Mouse (Mus musculus): ENCODE measurements around the gene Khdrbs2.

- TF ChIP-seq CTCF (IDR thresholded peaks at IDR 0.05; ENCODE audit: low read depth, low read length) (no peak), POLR2AphosphoS5 (IDR thresholded peaks at IDR 0.05; ENCODE audit: insufficient replicate concordance, low read depth, low read length) (no peak)
These were observed 381.4 kb downstream of the Khdrbs2 start for GRCm38 (mm10) chr1:32553925-32554324.
